Mouse (Mus musculus): ENCODE results near the gene Fam240a.

- no peak for TF ChIP-seq CTCF (IDR thresholded peaks at IDR 0.05; ENCODE audit: low read depth, low read length)
- TF ChIP-seq EP300 (IDR thresholded peaks at IDR 0.05; ENCODE audit: insufficient read depth, low read depth, low read length) = no peak
- no peak for TF ChIP-seq POLR2A (IDR thresholded peaks at IDR 0.05; ENCODE audit: insufficient read depth, low read length)
Measured at GRCm38 (mm10) chr9:110893429-110893828, 23.2 kb downstream of the Fam240a start.

All from ES-Bruce4 (cell line).